Mouse (Mus musculus): ENCODE results near the gene Kri1.
"Not testable (repeated sequence)": the region's sequence is repeated elsewhere in the genome, so short reads cannot be mapped to it uniquely, and the experiment has no call there.

The Kri1 gene

GRCm38 (mm10) chr9:21287571-21288402 is at the start of gene Kri1:
TSS of gene Kri1 (minus strand) at chr9:21287969.
- DNase-seq, result peak; percentile 100

- DNase-seq, result no peak
Observed at GRCm38 (mm10) chr9:21336491-21336890, 48.7 kb upstream of the Kri1 start.

GRCm38 (mm10) chr9:21335391-21335790 is 47.6 kb upstream of the Kri1 start:
- no peak for DNase-seq

- no peak for DNase-seq
Observed at GRCm38 (mm10) chr9:21334747-21335146, 47.0 kb upstream of the Kri1 start.

GRCm38 (mm10) chr9:21333523-21333922 is 45.8 kb upstream of the Kri1 start:
- no peak for DNase-seq

- no peak for DNase-seq
Observed at GRCm38 (mm10) chr9:21332161-21333061, 44.6 kb upstream of the Kri1 start.

- no peak for DNase-seq
Observed at GRCm38 (mm10) chr9:21331365-21332140, 43.8 kb upstream of the Kri1 start.

- DNase-seq, result no peak
Observed at GRCm38 (mm10) chr9:21329699-21330289, 42.0 kb upstream of the Kri1 start.

GRCm38 (mm10) chr9:21329041-21329440 is 41.3 kb upstream of the Kri1 start:
- no peak for DNase-seq

GRCm38 (mm10) chr9:21328041-21328440 is 40.3 kb upstream of the Kri1 start:
- no peak for DNase-seq

- DNase-seq, result no peak
Observed at GRCm38 (mm10) chr9:21327569-21327968, 39.8 kb upstream of the Kri1 start.

- DNase-seq, result no peak
Observed at GRCm38 (mm10) chr9:21324269-21324668, 36.5 kb upstream of the Kri1 start.

GRCm38 (mm10) chr9:21322917-21323297 is 35.1 kb upstream of the Kri1 start:
- not testable (repeated sequence) for DNase-seq

GRCm38 (mm10) chr9:21322211-21322916 is 34.6 kb upstream of the Kri1 start:
- no peak for DNase-seq

- DNase-seq, result peak; percentile 78
Observed at GRCm38 (mm10) chr9:21321513-21321835, 33.7 kb upstream of the Kri1 start.

GRCm38 (mm10) chr9:21320619-21321512 is 33.1 kb upstream of the Kri1 start, which contains the start of gene Slc44a2:
TSS of gene Slc44a2 (plus strand) at chr9:21320698.
- peak; percentile 91 for DNase-seq

- DNase-seq, result no peak
Observed at GRCm38 (mm10) chr9:21320280-21320618, 32.5 kb upstream of the Kri1 start.

- DNase-seq, result no peak
Observed at GRCm38 (mm10) chr9:21319503-21319902, 31.7 kb upstream of the Kri1 start.

GRCm38 (mm10) chr9:21318792-21319191 is 31.0 kb upstream of the Kri1 start:
- DNase-seq, result no peak

GRCm38 (mm10) chr9:21316696-21317095 is 28.9 kb upstream of the Kri1 start:
- no peak for DNase-seq

- DNase-seq, result no peak
Observed at GRCm38 (mm10) chr9:21315421-21315820, 27.7 kb upstream of the Kri1 start.
